Comparison of ENCODE assay signal across 23 mouse cellular contexts in genomic region chr7:36229031-36229430, GRCm38 (mm10).
"Had no signal": no experiment of that assay in that cellular context is flagged by ENCODE, and none has a peak within 500 bp of the region (broad histone marks: within the 10 kb centered on the region; RNA-seq: fewer than 3 reads in every experiment).

No protein-coding gene starts in this region.

- H3K4me1 ChIP-seq: heart, embryonic 10.5 days; heart, embryonic 12.5 days; hindbrain, embryonic 13.5 days; hindbrain, embryonic 15.5 days; kidney, embryonic 15.5 days; limb, embryonic 13.5 days; limb, embryonic 15.5 days; liver, embryonic 12.5 days had no signal

- H3K36me3 ChIP-seq: heart, embryonic 10.5 days; heart, embryonic 12.5 days; hindbrain, embryonic 13.5 days; hindbrain, embryonic 15.5 days; kidney, embryonic 15.5 days; limb, embryonic 13.5 days; limb, embryonic 15.5 days; liver, embryonic 12.5 days had no signal

- H3K4me3 ChIP-seq: heart, embryonic 10.5 days; heart, embryonic 12.5 days; hindbrain, embryonic 13.5 days; hindbrain, embryonic 15.5 days; kidney, embryonic 15.5 days; limb, embryonic 13.5 days; limb, embryonic 15.5 days; liver, embryonic 12.5 days had no signal

- H3K27me3 ChIP-seq: heart, embryonic 12.5 days; hindbrain, embryonic 13.5 days; hindbrain, embryonic 15.5 days; kidney, embryonic 15.5 days; limb, embryonic 13.5 days; limb, embryonic 15.5 days; liver, embryonic 12.5 days had no signal

- DNase-seq: gastrocnemius, postnatal 14 days; gastrocnemius, postnatal 36 days; heart, adult 18-20 months; heart, postnatal 10 days; kidney, adult 11 months; kidney, adult 2 months; kidney, adult 9 months; kidney, postnatal 14 days; kidney, postnatal 36 days; layer of hippocampus, adult 9-11 months; layer of hippocampus, postnatal 36 days; left cerebral cortex, postnatal 4 days had no signal

- H3K9me3 ChIP-seq: heart, embryonic 10.5 days; heart, embryonic 12.5 days; hindbrain, embryonic 13.5 days; hindbrain, embryonic 15.5 days; kidney, embryonic 15.5 days; limb, embryonic 13.5 days; limb, embryonic 15.5 days; liver, embryonic 12.5 days had no signal

- H3K27ac ChIP-seq: heart, embryonic 10.5 days; hindbrain, embryonic 13.5 days; hindbrain, embryonic 15.5 days; hindbrain, postnatal 0 days; kidney, embryonic 15.5 days; kidney, postnatal 0 days; limb, embryonic 13.5 days; limb, embryonic 15.5 days; liver, embryonic 12.5 days; liver, embryonic 14.5 days had no signal
